Mouse (Mus musculus): ENCODE data around the gene Pip5k1b.

- TF ChIP-seq CTCF (IDR thresholded peaks at IDR 0.05; ENCODE audit: control insufficient read depth, insufficient read depth, low read length) = no peak
- no peak for TF ChIP-seq POLR2A (IDR thresholded peaks at IDR 0.05; ENCODE audit: borderline replicate concordance, control insufficient read depth, low read depth, low read length)
These were observed 63.8 kb downstream of the Pip5k1b start for GRCm38 (mm10) chr19:24491824-24492223.

All from bone marrow, adult 2 months (tissue).